Mouse (Mus musculus): ENCODE results near the gene Zfp948. TPM values are rescaled to one million over a fixed set of nuclear protein-coding genes. Genes with fewer than 3 reads are reported as not detected.
A peak's percentile ranks its signal among the peaks of the same experiment; 100 is the strongest.
"Not testable (repeated sequence)": the region's sequence is repeated elsewhere in the genome, so short reads cannot be mapped to it uniquely, and the experiment has no call there.

Gene Zfp948
- 1 to 10 TPM; 2.7 to 8.8 (median 4.9) TPM for polyA plus RNA-seq (2017; shearing (Covaris generic))

DNA sequence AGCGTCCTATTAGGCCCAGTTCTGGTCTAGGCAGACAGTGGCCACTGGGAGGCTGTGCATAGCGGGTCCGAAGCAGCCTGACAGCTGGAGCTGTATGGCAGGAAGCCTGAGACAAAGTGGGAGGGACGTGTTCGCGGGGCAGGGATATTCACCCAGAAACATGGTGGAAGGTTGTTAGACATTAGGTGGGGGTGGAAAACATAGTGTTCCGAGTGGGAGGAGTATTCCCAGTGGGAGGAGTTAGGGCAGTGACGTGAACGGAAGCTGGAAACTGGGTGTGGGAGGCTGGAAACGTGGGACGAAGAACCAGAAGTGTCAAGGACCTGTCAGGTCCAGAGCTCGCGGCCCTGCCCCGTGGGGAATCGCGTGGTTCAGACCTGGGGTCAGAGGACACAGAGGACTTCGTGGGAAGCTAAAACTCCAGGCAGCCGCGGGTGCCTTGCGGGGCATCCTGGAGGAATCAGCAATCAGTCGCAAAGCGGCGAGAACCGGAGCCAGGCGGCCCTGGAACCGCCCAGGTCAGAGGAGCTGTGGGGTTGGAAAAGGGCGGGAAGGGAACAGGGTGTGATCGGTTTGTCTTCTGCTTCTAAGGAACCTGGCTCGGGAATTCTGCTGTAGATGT, at the start of gene Zfp948:
Gene Zfp948 (plus strand): TSS at position 281 of the 622 bp plus-strand sequence.
- ATAC-seq: peak; percentile 43

DNA sequence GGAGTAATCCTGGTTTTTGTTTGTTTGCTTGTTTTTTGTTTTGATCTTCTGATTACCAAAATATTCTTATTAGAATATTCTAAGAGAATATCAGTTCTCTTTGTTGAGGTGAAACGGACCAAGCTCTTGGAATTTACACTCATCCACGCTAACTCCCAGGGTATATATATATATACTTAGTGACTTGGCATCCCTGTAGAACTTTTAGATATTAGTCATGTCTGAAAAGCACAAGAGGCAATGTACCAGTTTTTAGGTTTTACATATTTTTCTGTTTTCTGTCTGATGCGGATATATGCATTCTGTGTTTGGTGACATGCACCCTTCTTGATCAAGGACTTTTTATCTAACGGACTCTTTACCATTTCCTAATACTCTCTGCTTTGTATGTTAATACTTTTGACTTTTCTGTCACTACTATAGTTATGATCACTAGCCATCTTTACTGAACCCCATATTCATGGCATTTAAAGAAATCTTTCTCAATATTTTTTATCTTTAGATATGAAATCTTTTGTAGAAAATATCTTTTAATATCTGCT, 49.6 kb upstream of the Zfp948 start:
- no peak for ATAC-seq

DNA sequence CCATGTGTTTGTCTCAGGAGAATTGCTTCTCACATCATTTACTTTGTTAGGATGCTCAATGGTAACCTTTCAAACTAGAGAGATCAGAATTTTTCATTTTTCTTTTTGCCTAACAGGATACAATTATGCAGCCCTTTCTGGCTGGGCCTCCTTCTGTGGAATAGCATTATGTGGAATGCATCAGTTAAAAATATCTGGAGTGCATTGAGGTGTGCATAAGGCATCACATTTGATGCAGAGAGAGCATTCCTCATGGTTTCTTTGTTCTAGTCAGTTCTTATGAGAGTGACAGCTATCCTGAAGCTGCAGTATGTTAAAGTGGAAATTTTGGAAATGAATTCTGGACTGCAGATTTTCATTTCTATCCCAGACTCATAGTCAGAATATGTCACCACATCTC, 40.5 kb upstream of the Zfp948 start:
- no peak for ATAC-seq

DNA sequence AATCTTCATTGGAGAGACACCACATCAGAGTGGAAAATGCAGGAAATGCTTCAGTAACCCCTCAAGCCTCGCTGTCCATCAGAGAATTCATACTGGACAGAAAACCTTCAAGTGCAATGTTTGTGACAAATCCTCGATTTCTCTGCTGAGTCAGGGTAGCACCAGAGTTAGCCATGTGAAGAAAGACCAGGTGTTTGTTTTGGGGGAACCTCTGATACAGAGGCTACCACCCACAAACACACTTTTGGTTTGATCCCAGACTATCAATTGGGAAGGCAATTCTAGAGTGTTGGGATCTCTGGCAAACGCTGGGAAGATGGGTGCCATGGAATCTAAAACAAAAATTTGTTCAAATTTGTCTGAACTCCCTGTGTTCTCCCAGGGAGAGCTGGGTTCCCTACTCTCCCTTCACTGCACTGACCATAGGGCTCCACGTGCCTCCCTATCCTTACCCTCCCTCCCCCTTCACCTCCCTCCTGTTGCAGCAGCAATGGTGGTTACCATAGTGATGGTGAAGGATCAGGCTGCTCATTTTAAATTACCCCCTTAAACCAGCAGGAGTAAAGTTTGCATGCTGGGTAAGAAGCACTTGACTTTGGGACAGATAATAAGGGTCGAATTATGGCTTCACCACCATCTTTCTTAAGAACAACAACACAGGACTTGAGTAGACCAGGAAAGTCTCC, 36.0 kb upstream of the Zfp948 start:
- ATAC-seq: no peak

DNA sequence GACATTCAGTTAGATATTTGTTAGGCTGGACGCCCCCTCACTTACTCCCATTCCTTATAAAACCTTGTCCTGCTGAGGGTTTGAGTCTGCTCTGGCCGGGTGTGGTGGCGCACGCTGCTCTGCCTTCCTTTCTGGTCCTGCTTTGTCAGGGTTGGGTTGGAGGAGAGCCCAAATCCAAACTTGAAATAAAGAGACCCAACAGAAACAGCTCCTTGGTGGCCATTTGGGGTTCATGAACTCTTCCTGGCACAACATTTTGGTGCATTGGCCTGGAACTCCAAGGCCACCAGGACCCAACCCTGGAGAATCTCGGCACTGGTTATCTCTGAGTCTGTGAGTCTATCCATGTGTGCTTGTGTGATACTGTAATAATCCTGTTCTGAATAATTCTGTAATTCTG, 35.2 kb upstream of the Zfp948 start:
- no peak for ATAC-seq

DNA sequence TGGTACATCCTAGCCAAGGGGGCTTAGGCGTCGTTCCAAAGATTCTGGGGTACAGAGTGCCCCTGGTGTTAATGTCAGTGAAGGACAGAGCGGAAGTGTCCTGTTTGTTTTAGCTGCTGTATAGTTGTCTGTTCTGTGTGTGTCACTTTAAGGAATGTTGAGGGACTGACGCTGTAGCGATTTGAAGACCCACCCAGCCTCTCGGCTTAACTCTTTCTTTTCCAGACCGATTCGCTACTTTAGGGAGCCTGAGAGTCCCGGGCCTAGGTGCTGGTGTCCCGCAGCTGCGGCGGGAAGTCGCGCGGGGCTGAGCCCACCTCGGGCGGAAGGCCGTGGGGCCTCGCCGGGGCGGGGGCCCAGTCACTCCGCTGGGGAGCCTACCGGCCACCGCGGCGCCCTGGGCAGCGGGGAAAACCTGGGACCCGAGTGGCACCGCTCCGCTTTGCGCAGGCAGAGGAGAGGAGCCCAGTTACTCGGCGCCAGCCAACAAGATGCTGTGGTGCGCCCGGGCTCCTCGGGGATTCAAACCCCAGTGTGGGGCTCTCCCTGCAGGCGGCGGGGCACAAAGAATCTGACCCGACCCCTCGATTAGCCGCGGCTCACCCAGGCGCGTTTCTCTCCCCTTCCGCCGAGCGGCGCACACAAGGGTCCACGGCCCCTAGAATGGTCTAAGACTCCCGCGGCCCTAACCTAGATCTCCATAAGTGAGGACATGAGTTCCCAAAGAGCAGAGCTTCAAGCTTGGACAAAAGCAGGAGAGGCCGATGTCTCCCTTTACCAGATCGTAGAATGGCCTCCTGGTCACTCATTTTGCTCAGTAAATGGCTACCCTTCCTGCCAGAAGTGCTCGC, 34.5 kb upstream of the Zfp948 start:
- peak; percentile 23 for ATAC-seq

DNA sequence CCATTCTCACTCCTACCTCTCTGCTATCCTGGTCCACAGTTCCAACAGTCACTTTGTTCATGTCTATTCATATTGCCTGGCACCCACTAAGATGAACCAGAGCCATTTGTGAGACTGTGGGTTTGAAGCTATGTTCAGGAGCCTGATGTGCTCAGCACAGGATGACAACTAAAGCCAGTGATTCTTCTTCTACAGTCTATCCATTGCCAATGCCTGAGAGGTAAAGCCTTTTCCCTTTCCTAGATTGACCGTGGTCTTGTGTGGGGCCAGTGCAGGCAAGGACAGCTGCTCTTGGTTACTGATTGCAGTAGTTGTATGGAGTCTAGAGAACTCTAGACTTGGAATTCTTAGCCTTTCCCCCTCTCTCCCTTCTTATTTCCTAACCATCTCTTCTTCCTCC, 32.8 kb upstream of the Zfp948 start:
- no peak for ATAC-seq

DNA sequence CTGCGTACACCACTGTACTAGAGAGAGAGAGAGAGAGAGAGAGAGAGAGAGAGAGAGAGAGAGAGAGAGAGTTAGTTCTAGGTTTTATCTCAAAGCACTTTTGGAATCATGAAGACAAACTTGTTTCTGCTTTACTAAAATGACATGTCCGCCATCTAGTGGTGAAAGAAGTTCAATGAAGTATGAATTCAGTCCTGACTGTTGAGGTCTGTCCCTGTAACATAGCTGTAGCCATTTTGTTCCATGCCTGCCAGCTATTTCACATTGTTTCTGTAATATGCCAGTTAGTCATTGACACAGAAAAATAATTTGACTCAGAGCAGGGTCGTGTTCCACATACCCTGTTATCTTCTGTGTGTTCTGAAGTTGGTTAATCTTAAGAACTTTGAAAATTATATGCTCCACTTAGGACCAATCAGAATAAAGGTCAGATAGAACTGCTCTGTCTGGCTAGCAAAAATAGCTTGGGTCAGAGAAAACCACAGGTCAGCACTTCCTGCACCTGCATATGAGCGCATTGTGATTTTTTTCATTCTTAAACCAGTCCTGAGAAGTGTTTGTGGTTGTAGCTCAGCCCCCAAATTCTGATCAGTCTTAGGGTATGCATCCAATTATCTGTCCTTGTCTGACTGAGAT, 32.2 kb upstream of the Zfp948 start:
- ATAC-seq: peak; percentile 65

DNA sequence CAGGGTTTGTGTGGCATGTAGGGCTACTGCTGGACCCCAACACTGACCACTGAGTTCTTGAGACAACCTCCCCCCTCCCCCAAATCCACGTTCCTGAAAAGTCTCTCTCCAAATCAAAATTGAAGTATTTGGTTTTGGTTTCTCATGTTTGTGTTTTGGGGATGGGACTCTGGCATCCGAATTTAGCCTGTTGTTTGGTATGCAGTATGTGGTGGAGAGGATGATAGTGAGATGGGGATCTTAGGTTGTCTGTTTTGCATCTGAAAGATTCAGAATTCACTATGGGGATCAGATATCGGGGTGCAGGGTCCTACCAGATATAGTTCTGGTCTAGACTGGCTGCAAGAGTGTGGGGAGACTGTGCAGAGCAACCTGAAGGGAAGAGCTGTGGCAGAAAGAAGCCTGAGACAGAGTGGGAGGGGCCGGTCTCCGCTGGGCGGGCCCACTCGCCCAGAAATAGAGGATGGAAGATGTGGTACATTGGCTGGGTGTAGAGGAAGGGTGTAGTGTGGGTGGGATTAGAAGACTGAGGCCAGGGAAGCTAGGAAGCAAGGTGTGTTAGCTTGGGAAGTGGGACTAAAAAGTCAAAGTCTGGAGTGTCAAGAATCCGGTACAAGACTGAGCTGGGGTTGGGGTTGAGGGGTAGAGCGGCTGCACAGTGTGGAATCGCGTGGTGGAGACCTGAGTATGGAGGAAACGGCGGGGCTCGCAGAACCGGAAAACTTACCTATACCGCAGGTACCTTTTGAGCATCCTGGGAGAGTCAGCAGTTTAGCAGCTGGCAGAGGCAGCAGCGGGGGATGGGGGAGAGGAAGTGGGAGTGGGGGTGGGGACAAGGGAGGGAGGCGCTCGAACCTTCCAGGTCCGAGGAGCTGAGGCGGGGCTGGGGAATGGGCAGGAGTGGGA, 31.5 kb upstream of the Zfp948 start, which contains the start of gene Zfp52:
Gene Zfp52 (plus strand): TSS at position 444 of the 906 bp plus-strand sequence.
- peak; percentile 69 for ATAC-seq

DNA sequence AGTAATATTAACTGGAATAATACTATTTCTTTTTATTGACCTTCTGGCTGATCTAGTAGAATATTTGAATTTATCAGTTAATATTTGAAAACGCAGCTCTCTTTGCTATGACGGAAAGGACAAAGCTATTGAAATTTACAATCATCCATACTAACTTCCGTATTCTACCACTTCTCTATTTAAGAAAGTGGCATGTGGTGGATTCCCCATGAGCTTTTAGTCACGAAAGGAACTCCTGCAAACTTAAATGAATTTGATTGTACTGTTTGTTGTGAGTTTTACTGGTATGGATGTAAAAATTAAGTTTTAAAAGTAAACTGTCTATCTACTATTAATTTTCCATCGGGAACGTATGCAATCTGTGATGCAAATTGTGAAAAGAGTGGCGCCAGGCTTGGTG, 30.7 kb upstream of the Zfp948 start:
- ATAC-seq: no peak

DNA sequence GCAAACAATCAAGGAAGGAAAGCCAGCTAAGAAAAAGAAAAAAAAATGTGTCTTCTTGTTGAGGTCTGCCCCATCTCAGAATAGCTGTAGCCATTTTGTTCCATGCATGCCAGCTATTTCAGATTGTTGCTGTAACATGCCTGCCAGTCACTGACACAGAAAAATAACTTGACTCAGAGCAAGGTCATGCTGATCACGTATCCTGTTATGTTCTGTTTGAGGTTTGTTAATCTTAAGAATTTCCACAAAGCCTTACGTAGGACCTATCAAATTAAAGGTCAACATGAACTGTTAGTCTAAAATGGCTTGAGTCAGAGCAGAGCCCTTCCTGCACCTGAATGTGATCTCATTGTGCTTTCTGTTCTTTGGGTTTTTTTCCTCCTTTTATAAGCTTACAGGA, 30.1 kb upstream of the Zfp948 start:
- ATAC-seq: no peak

DNA sequence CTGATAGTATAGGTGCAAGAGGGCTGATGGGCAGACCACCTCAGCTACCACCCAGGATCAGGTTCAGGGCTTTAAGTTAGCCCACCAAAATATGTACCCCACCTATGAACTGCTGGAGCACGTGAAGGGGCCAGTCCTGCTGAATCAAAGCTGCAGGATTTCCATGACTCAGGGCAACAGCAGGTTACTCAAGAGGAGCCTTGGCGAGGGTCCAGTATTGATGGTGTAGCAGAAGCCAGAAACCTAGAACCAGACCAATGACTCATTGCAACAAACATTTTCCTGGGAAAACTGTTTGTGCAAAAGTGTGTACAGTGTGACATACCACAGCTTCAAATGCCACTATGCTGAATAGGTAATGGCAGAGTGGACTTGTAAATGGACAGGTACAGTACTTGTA, 9.0 kb upstream of the Zfp948 start:
- no peak for ATAC-seq

DNA sequence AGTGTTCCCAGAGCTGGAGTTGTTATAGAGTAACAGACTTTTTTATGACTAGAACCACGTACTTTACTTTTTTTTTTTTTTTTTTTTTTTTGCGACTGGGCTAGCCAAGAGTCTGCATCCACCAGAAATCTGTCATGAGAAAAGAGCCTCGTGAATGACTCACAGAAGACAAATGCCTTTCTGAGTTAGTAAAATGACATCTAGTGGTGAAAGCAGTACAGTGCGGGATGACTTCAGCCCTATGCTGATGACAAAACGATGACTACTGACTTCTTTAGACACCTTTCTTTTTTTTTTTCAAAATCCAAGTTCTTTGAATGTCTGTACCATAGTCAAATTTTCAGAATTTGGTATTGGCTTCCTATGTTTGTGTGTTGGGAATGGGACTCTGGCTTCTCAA, 588 bp upstream of the Zfp948 start:
- ATAC-seq: peak; percentile 96

DNA sequence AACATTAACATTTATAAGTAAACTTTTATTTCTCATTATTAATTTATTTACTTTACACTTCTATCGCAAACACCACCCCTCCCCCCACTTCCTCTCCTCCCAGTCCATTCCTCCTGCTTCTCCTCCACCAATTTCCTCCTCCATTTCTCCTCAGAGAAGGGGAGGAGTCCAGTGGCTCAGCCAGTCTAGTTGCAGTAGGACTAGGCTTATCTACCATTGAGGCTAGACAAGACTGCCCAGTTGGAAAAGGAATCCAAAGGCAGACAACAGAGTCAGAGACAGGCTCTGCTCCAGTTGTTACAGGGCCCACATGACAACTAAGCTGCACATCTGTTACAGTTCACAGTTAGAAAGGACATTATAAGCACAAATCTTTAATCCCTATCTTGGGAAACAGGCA, 888 bp downstream of the Zfp948 start:
- ATAC-seq: no peak

DNA sequence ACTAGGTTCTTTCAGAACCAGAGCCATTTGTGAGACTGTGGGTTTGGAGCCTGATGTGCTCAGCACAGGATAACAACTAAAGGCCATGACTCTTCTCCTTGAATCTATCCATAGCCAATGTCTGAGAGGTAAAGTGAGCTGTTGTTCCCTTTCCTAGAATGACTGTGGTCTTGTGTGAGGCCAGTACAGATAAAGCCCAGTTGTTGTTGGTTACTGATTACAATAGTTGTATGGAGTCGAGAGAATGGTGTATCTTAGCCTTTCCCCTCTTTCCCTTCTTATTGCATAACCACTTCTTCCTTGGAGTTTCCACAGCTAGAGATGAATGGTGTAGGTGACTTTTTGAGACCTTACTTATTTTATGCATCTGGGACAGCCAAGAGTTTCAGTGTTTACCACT, 12.3 kb downstream of the Zfp948 start:
- no peak for ATAC-seq

DNA sequence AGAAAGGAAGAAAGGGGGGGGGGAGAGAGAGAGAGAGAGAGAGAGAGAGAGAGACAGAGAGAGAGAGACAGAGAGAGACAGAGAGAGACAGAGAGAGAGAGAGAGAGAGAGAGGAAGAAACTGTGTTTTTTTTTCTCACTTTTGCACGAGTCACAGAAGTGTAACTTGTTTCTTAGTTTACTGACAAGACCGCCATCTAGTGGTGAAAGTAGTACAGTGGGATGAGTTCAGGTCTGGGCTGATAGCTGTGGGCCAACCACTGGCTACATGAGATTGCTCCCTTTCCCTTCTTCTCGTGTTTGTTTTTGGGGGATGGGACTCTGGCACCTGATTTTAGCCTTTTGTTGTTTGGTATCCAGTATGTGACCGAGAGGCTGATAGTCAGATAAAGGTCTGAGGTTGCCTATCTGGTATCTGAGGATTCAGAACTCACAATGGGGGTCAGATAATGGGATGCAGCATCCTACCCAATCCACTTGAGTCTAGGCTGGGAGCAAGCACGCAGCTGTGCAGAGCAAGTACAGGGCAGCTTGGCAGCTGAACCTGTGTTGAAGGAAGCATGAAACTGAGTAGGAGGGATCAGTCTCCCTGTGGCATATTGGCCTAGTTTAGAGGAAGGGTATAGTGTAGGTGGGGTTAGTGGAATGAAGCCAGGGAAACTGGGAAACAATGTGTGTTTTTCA, 12.8 kb downstream of the Zfp948 start:
- peak; percentile 94 for ATAC-seq

DNA sequence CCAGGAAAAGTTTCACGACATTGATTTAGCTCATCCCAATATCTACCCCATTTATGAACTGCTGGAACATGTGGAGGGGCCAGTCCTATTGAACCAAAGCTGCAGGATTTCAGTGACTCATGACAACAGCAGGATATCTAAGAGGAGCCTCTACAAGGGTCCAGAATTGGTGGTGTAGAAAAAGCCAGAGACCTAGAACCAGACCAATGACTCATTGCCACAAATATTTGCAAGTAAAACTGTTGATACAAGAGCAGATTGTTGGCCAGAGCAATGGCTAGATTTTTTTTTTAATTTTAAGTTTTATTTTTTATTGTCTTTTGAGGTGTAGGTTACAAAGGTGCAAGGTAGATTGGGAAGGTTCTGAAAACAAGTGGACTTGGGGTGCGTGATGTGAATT, 18.7 kb downstream of the Zfp948 start:
- ATAC-seq: no peak

DNA sequence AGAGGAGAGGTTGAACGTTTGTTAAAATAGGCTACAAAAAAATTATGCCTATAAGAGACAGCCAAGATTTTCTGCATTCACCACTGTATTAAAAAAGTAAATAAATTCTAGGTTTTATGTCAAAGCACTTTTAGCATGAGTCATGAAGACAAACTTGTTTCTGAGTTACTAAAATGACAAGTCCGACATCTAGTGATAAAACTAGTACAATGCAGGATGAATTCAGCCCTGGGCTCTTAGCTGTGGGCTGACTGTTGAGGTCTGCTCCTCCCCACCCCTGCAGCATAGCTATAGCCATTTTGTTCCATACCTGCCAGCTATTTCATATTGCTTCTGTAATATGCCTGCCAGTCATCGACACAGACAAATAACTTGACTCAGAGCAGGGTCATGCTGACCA, 49.5 kb downstream of the Zfp948 start:
- no peak for ATAC-seq

DNA sequence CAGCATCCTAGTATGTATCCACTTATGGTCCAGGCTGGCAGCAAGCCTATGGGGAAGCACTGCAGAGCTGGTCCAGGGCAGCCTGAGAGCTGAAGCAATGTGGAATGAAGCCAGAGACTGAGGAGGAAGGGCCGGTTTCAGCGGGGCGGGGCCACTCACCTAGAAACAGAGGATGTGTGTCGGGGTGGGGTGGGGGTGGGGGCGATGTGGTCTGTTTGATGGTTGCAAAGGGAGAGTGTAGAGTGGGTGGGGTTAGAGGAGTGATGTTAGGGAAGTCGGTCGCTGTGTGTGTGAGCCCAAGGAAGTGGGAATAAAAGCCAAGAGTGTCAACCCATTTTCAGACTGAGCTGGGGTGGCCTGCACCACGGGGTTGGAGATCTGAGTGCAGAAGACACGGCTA, 50.5 kb downstream of the Zfp948 start:
- no peak for ATAC-seq

DNA sequence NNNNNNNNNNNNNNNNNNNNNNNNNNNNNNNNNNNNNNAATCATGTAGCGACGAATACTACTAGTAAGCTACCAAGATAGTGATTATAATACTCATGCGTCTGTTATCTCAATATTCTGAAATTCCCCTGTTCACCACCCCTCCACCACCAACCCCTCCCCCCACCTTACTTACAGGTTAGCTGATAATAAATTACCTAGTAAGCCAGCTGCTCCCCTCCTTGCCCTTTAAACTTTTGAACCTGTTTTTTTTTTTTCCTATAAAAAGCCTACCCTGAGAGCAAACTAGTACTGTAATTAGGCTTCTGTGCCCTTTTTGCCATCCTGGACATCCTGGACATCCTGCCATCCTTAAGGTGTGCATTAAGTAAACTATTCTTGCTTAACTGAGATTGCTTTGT, 56.8 kb downstream of the Zfp948 start:
- ATAC-seq: no peak

DNA sequence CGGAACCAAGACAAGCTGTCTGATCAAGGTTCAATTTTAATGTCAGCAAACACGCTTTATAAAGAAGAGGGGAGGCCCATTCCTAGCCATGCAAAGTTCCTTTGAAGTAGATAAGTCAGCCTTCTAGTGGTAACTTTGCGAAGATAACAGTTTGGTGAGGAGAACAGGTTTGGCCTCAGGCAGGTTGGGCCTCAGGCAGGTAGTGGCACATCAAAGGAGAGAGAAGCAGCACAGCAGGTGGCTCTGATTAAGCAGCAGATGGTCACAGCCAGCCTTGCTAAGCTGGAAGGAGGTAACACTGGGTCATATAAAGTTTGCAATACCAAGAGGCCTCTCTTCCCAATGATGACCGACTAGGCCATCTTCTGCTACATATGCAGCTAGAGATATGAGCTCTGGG, 69.0 kb downstream of the Zfp948 start:
- not testable (repeated sequence) for ATAC-seq

All from inflammation-experienced regulatory T-cells, adult 6 months (primary cell).